Mouse (Mus musculus): ENCODE data around the gene Gm3286. TPM values are rescaled to one million over a fixed set of nuclear protein-coding genes. Genes with fewer than 3 reads are reported as not detected.
"Not testable (repeated sequence)": the region's sequence is repeated elsewhere in the genome, so short reads cannot be mapped to it uniquely, and the experiment has no call there.

The Gm3286 gene
- not detected in 2 replicates for polyA plus RNA-seq (2012; rRNA removed)

- H3K36me3 ChIP-seq (ENCODE audit: control insufficient read depth, insufficient read depth, low read length); H3K27ac ChIP-seq (ENCODE audit: insufficient read depth, low read length); H3K4me1 ChIP-seq (ENCODE audit: control insufficient read depth, insufficient read depth, insufficient read length); DNase-seq (ENCODE audit: low read depth in 1 of 2, low spot score in 2 of 2); H3K4me3 ChIP-seq (ENCODE audit: extremely low read depth, insufficient read depth, insufficient read length); H3K27me3 ChIP-seq (ENCODE audit: control insufficient read depth, insufficient read depth, low read length): not testable (repeated sequence)
Measured at GRCm38 (mm10) chr5:95510458-95510857, at the start of gene Gm3286. Gene Gm3286, plus strand, starts transcription at chr5:95510758.

Other genes with a start within 250 kb of the Gm3286 start
- not detected in 2 replicates for gene Gm10424, start 238.0 kb upstream of the Gm3286 start, polyA plus RNA-seq (2012; rRNA removed)
- gene Gm3259, start 204.8 kb upstream of the Gm3286 start, polyA plus RNA-seq (2012; rRNA removed), result not detected in 2 replicates
- not detected in 2 replicates for gene D5Ertd577e, start 54.0 kb upstream of the Gm3286 start, polyA plus RNA-seq (2012; rRNA removed)
- not detected in 2 replicates for gene Gm7971, start 84.1 kb downstream of the Gm3286 start, polyA plus RNA-seq (2012; rRNA removed)
- gene Gm7978, start 225.4 kb downstream of the Gm3286 start, polyA plus RNA-seq (2012; rRNA removed), result not detected in 2 replicates
- not detected in 2 replicates for gene Gm7982, start 231.3 kb downstream of the Gm3286 start, polyA plus RNA-seq (2012; rRNA removed)

All from spleen, adult 2 months (tissue).